Mouse (Mus musculus) intestine, postnatal 0 days (tissue): ENCODE data around the gene Slc35e3. TPM values are rescaled to one million over a fixed set of nuclear protein-coding genes. Genes with fewer than 3 reads are reported as not detected.

Experiments
- ATAC-seq: fragments of 200-750 bp; cut with Nextera tagmentation; 2 replicates; pipeline ENCODE4 v1.8.0; 2017; ENCODE audit warnings: mild to moderate bottlenecking, moderate TSS enrichment, moderate library complexity
- H3K27ac ChIP-seq: fragments of 300-500 bp; sonication (generic); 2 replicates; pipeline ENCODE4 v1.5.1; 2014; ENCODE audit warnings: mild to moderate bottlenecking, low read depth, low read length, moderate library complexity
- H3K27me3 ChIP-seq: fragments of 300-500 bp; sonication (generic); replicated peaks from 2 replicates; pipeline ENCODE4 v1.6.1; 2014; ENCODE audit warnings: low read length, mixed read lengths; ENCODE audit not compliant: control insufficient read depth, insufficient read depth
- H3K36me3 ChIP-seq: fragments of 300-500 bp; sonication (generic); 2 replicates; pipeline ENCODE4 v1.6.1; 2014; ENCODE audit warnings: mild to moderate bottlenecking, moderate library complexity; ENCODE audit not compliant: control insufficient read depth, insufficient read depth
- H3K4me1 ChIP-seq: fragments of 300-500 bp; sonication (generic); replicated peaks from 2 replicates; pipeline ENCODE4 v1.6.1; 2014; ENCODE audit warnings: antibody characterized with exemption, low read length, mixed read lengths; ENCODE audit not compliant: control insufficient read depth, insufficient read depth
- H3K4me2 ChIP-seq: fragments of 300-500 bp; sonication (generic); replicated peaks from 2 replicates; pipeline ENCODE4 v1.6.1; 2014; ENCODE audit warnings: low read depth, mild to moderate bottlenecking, moderate library complexity
- H3K4me3 ChIP-seq: fragments of 300-500 bp; sonication (generic); 2 replicates; pipeline ENCODE4 v1.5.1; 2014; ENCODE audit warnings: low read depth, low read length
- H3K9ac ChIP-seq: fragments of 300-500 bp; sonication (generic); 2 replicates; pipeline ENCODE4 v1.6.1; 2014; ENCODE audit warnings: mild to moderate bottlenecking, low read depth, low read length
- H3K9me3 ChIP-seq: fragments of 300-500 bp; sonication (generic); 2 replicates; pipeline ENCODE4 v1.6.1; 2016; ENCODE audit warnings: mixed run types; ENCODE audit not compliant: control insufficient read depth
- CTCF ChIP-seq: sonication (generic); IDR thresholded peaks from 2 replicates; pipeline ENCODE4 v1.5.1; 2016; ENCODE audit warnings: low read depth, mild to moderate bottlenecking, control low read depth, antibody characterized with exemption, moderate library complexity
- WGBS: fragments of 180-500 bp; shearing (Covaris S2); extraction: QIAGEN DNeasy Blood & Tissue Kit; methylation state at CpG from one replicate; pipeline ENCODE4 v1.1.7; 2014; 5-methylcytosine and 5-hydroxymethylcytosine counted together
- polyA plus RNA-seq: library from polyadenylated mRNA; unstranded; fragments of >200 nt; fragmentation: Nextera tagmentation; extraction: Ambion mirVana; gene quantifications from 2 replicates; pipeline ENCODE4 v1.2.1, GENCODE M21; 2015

Gene Slc35e3
- polyA plus RNA-seq, 1 experiment from 2014 or later, result 13.5 TPM

GRCm38 (mm10) chr10:117752304-117752821 lies 6.2 kb upstream of the Slc35e3 start:
- Histone ChIP-seq H3K27me3 (no peaks in the 10 kb centered on the region), H3K9me3 (no peaks in the 10 kb centered on the region), H3K4me1 (no peaks in the 10 kb centered on the region), H3K4me3 (no peak overlapping the region), H3K36me3 (peaks cover 60% of the 10 kb centered on the region), H3K4me2 (no peak overlapping the region), H3K9ac (no peak overlapping the region), H3K27ac (no peak overlapping the region)
- TF ChIP-seq CTCF, result no peak
- 97% methylated on average over 7 of the region's 7 CpGs for WGBS
- no peak for ATAC-seq

- Histone ChIP-seq H3K27ac (no peak overlapping the region), H3K9me3 (no peaks in the 10 kb centered on the region), H3K9ac (no peak overlapping the region), H3K27me3 (no peaks in the 10 kb centered on the region), H3K4me3 (no peak overlapping the region), H3K36me3 (peaks cover 54% of the 10 kb centered on the region), H3K4me1 (no peaks in the 10 kb centered on the region), H3K4me2 (no peak overlapping the region)
- no peak for ATAC-seq
- WGBS, result 98% methylated on average over 6 of the region's 6 CpGs
- no peak for TF ChIP-seq CTCF
Observed at GRCm38 (mm10) chr10:117751744-117752143, 5.6 kb upstream of the Slc35e3 start.

- TF ChIP-seq CTCF, result no peak
- Histone ChIP-seq H3K4me2 (no peak overlapping the region), H3K4me1 (no peaks in the 10 kb centered on the region), H3K9me3 (no peaks in the 10 kb centered on the region), H3K27me3 (no peaks in the 10 kb centered on the region), H3K9ac (no peak overlapping the region), H3K4me3 (no peak overlapping the region), H3K27ac (no peak overlapping the region), H3K36me3 (peaks cover 50% of the 10 kb centered on the region)
- 96% methylated on average over 14 of the region's 14 CpGs for WGBS
- ATAC-seq, result no peak
Observed at GRCm38 (mm10) chr10:117751282-117751610, 5.1 kb upstream of the Slc35e3 start.

- Histone ChIP-seq H3K36me3 (peaks cover 46% of the 10 kb centered on the region), H3K27ac (no peak overlapping the region), H3K27me3 (no peaks in the 10 kb centered on the region), H3K4me2 (no peak overlapping the region), H3K9ac (no peak overlapping the region), H3K4me3 (no peak overlapping the region), H3K4me1 (no peaks in the 10 kb centered on the region), H3K9me3 (no peaks in the 10 kb centered on the region)
- no peak for TF ChIP-seq CTCF
- WGBS, result 97% methylated on average over 5 of the region's 5 CpGs
- no peak for ATAC-seq
Observed at GRCm38 (mm10) chr10:117750529-117751281, 4.5 kb upstream of the Slc35e3 start.

- Histone ChIP-seq H3K9ac (no peak overlapping the region), H3K27ac (no peak overlapping the region; the same call in 1 of the 2 replicates), H3K4me3 (no peak overlapping the region), H3K9me3 (no peaks in the 10 kb centered on the region), H3K4me2 (no peak overlapping the region), H3K4me1 (no peaks in the 10 kb centered on the region), H3K36me3 (peaks cover 38% of the 10 kb centered on the region), H3K27me3 (no peaks in the 10 kb centered on the region)
- no peak for ATAC-seq
- 93% methylated on average over 14 of the region's 14 CpGs for WGBS
- no peak for TF ChIP-seq CTCF
Observed at GRCm38 (mm10) chr10:117749787-117750343, 3.7 kb upstream of the Slc35e3 start.

- no peak overlapping the region for H3K27ac ChIP-seq
- H3K4me3 ChIP-seq, result no peak overlapping the region
- no peak overlapping the region for H3K9ac ChIP-seq
- H3K9me3 ChIP-seq, result no peaks in the 10 kb centered on the region
- ATAC-seq, result no peak
- no peak overlapping the region for H3K4me2 ChIP-seq
- peaks cover 32% of the 10 kb centered on the region for H3K36me3 ChIP-seq
- no peaks in the 10 kb centered on the region for H3K4me1 ChIP-seq
- WGBS, result 95% methylated on average over 10 of the region's 10 CpGs
- no peak for TF ChIP-seq CTCF
- no peaks in the 10 kb centered on the region for H3K27me3 ChIP-seq
Observed at GRCm38 (mm10) chr10:117749050-117749686, 3.0 kb upstream of the Slc35e3 start.
